Mouse (Mus musculus) limb, embryonic 11.5 days (tissue): ENCODE results near the gene Npas4. TPM values are rescaled to one million over a fixed set of nuclear protein-coding genes. Genes with fewer than 3 reads are reported as not detected.

ENCODE experiments used
- ATAC-seq: fragments of 200-750 bp; cut with Nextera tagmentation; 2 replicates; pipeline ENCODE4 v1.8.0; 2017; ENCODE audit warnings: low read depth; ENCODE audit not compliant: insufficient number of reproducible peaks, low FRiP score, low TSS enrichment
- DNase-seq: peaks from one replicate; pipeline ENCODE4 v3.0.0-alpha.2; 2015; ENCODE audit warnings: low spot score
- H3K27ac ChIP-seq: fragments of 300-500 bp; sonication (generic); replicated peaks from 2 replicates; pipeline ENCODE4 v1.5.1; 2014; ENCODE audit warnings: low read depth, mild to moderate bottlenecking, low read length
- H3K27me3 ChIP-seq: fragments of 300-500 bp; sonication (generic); 2 replicates; pipeline ENCODE4 v1.6.1; 2014; ENCODE audit warnings: mild to moderate bottlenecking, low read length, mixed read lengths; ENCODE audit not compliant: control insufficient read depth, insufficient read depth
- H3K36me3 ChIP-seq: fragments of 300-500 bp; sonication (generic); 2 replicates; pipeline ENCODE4 v1.6.1; 2014; ENCODE audit warnings: mild to moderate bottlenecking, low read length, moderate library complexity, mixed read lengths; ENCODE audit not compliant: control insufficient read depth, insufficient read depth
- H3K4me1 ChIP-seq: fragments of 300-500 bp; sonication (generic); 2 replicates; pipeline ENCODE4 v1.6.1; 2014; ENCODE audit warnings: low read length, mixed read lengths; ENCODE audit not compliant: control insufficient read depth, insufficient read depth
- H3K4me2 ChIP-seq: fragments of 300-500 bp; sonication (generic); 2 replicates; pipeline ENCODE4 v1.6.1; 2014; ENCODE audit warnings: low read depth, mild to moderate bottlenecking, moderate library complexity; ENCODE audit not compliant: severe bottlenecking
- H3K4me3 ChIP-seq: fragments of 300-500 bp; sonication (generic); 2 replicates; pipeline ENCODE4 v1.5.1; 2014; ENCODE audit warnings: low read depth, low read length
- H3K9ac ChIP-seq: fragments of 300-500 bp; sonication (generic); 2 replicates; pipeline ENCODE4 v1.6.1; 2014; ENCODE audit warnings: mild to moderate bottlenecking, low read length
- H3K9me3 ChIP-seq: fragments of 300-500 bp; sonication (generic); 2 replicates; pipeline ENCODE4 v1.6.1; 2016; ENCODE audit warnings: low read length; ENCODE audit not compliant: control insufficient read depth
- WGBS: fragments of 180-500 bp; shearing (Covaris S2); extraction: QIAGEN DNeasy Blood & Tissue Kit; methylation state at CpG from one replicate; pipeline ENCODE4 v1.1.7; 2014; 5-methylcytosine and 5-hydroxymethylcytosine counted together
- polyA plus RNA-seq: library from polyadenylated mRNA; unstranded; fragments of >200 nt; fragmentation: Nextera tagmentation; extraction: Ambion mirVana; gene quantifications from 2 replicates; pipeline ENCODE4 v1.2.1, GENCODE M21; 2014

The Npas4 gene
- polyA plus RNA-seq, 1 experiment from 2014 or later, result not detected

DNA sequence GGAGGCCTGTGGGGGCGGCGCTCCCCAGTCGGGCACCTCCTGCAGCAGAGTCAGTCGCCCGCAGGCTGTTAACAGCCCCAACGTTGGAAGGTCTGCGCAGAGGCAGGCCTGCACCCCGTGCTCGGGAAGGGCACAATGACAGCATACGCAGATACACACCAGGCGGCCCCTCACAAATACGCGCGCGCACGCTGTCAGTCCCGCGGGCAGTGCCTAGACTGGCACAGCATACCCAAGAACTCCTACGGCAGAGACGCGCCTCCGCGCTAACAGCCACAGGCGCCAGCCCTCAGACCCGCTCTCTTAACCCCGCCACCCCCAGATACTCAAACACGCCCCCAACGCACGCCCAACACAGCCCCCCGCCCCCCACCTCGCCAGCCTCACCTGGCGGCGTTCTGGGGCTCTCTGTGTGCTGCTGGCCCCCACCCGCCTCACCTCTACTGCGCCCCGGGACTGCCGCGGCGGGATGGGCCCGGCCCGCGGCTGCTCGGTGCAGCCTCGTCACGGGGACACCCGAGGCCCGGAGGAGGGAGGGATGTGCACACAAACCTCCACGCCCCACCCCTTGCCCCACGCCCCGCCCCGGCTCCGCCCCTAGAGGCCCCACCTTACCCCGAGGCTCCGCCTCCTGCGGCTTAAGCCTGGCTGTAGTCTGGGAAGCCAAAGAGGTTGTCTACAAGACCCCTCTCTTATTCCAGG, 47.4 kb downstream of the Npas4 start, which contains the start of gene Peli3:
TSS of gene Peli3 (minus strand) at position 577 of the 702 bp plus-strand sequence.
- peak; percentile 92 for ATAC-seq
- peak; percentile 89 for DNase-seq
- Histone ChIP-seq H3K27ac (no peak within 1 kb of the TSS), H3K36me3 (no peaks in the 10 kb centered on the region), H3K4me3 (peak within 1 kb of the TSS; percentile 67), H3K27me3 (0 out of 2 replicates have a peak, but pooled peaks cover 4% of the 10 kb centered on the region), H3K9me3 (no peaks in the 10 kb centered on the region), H3K4me1 (peaks cover 10% of the 10 kb centered on the region; the same call in 1 of the 2 replicates), H3K4me2 (peak within 1 kb of the TSS; percentile 94), H3K9ac (peak within 1 kb of the TSS; percentile 60)
- under 1% methylated on average over 51 of the region's 55 CpGs for WGBS

DNA sequence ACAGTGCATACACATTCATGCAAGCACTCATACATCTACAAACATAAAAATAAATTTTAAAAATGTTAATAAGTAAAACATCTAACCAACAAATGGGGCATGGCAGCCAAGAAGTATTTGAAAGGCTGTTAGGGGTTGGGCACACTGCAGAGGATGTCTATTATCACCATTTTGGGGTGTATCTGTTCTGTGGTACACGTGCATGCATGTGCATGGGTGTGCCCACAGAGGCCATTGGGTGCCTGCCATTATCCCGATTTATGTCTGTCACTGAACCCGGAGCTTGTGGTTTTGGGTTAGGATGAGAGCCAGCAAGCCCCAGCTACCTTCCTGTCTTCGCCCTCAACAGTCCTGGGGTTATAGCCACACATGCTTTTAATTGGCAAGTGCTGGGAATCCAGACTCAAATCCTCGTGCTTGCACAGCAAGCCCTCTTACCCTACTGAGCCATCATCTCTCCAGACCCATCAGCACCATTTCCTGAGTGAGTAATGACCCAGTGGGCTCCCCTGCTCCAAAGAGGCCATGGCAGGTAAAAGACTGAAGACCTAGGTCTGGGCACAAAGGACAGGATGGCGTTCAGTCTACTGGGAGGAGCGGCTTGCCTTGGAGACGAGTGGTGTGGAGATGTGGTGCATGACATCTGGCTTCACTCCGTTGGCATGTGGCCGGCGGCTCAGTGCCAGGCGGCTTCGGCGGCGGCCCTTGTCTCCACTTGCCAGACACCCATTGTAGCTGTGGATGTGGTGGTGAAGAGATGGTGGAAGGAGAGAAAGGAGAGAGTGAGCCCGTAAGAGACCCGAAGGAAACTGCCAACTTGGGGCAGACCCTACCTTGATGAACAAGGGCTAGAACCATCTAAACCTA, 52.4 kb downstream of the Npas4 start:
- H3K4me2 ChIP-seq, result no peak overlapping the region
- H3K9me3 ChIP-seq, result no peaks in the 10 kb centered on the region
- DNase-seq, result no peak
- no peaks in the 10 kb centered on the region for H3K36me3 ChIP-seq
- no peak overlapping the region for H3K27ac ChIP-seq
- ATAC-seq, result no peak
- no peak overlapping the region for H3K9ac ChIP-seq
- H3K4me1 ChIP-seq, result peaks cover 6% of the 10 kb centered on the region; the same call in 1 of the 2 replicates
- 0 out of 2 replicates have a peak, but pooled peaks cover 4% of the 10 kb centered on the region for H3K27me3 ChIP-seq
- H3K4me3 ChIP-seq, result no peak overlapping the region
- 82% methylated on average over 17 of the region's 17 CpGs for WGBS

DNA sequence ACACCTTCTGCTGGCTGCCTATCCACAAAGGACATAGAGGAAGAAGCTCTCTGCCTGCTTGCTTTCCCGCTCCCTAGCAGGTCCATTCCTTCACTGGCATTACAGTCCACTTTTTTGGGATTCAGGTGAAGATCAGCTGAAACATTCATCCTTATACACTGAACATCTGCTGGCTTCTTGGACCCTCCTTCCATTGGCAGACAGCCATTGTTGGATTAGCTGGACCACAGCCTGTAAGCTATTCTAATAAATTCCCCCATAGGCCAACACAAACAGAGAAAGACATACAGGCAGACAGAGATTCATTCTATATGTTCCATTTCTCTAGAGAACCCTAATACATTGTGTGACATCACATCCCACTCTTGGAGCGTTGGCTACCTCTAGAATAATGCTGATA, 53.2 kb downstream of the Npas4 start:
- Histone ChIP-seq H3K4me3 (no peak overlapping the region), H3K9ac (no peak overlapping the region), H3K27me3 (no peaks in the 10 kb centered on the region), H3K4me2 (no peak overlapping the region), H3K27ac (no peak overlapping the region), H3K9me3 (no peaks in the 10 kb centered on the region), H3K36me3 (no peaks in the 10 kb centered on the region), H3K4me1 (no peaks in the 10 kb centered on the region)
- DNase-seq, result no peak
- ATAC-seq, result no peak
- 94% methylated on average over 2 of the region's 2 CpGs for WGBS

Other genes starting within 250 kb of the Npas4 start
- gene Rbm4b, start 233.8 kb downstream of the Npas4 start, polyA plus RNA-seq, result 107 TPM in 2 replicates
- 105 and 109 TPM in 2 replicates for gene Rbm4, start 196.4 kb downstream of the Npas4 start, polyA plus RNA-seq
- 27.6 and 31.8 TPM in 2 replicates for gene Gm21992, start 178.7 kb downstream of the Npas4 start, polyA plus RNA-seq
- gene Rbm14, start 178.7 kb downstream of the Npas4 start, polyA plus RNA-seq, result 119 and 122 TPM in 2 replicates
- gene Ccs, start 151.0 kb downstream of the Npas4 start, polyA plus RNA-seq, result 46.8 and 48.0 TPM in 2 replicates
- gene Ccdc87, start 150.9 kb downstream of the Npas4 start, polyA plus RNA-seq, result not detected in 2 replicates
- gene Ctsf, start 135.2 kb downstream of the Npas4 start, polyA plus RNA-seq, result 17.7 and 20.2 TPM in 2 replicates
- 5.1 and 5.2 TPM in 2 replicates for gene Actn3, start 112.4 kb downstream of the Npas4 start, polyA plus RNA-seq
- 6.4 and 6.5 TPM in 2 replicates for gene Zdhhc24, start 111.6 kb downstream of the Npas4 start, polyA plus RNA-seq
- 4.3 and 4.9 TPM in 2 replicates for gene Bbs1, start 83.7 kb downstream of the Npas4 start, polyA plus RNA-seq
- 143 and 147 TPM in 2 replicates for gene Dpp3, start 62.0 kb downstream of the Npas4 start, polyA plus RNA-seq
- 1.6 and 1.9 TPM in 2 replicates for gene Peli3, start 47.2 kb downstream of the Npas4 start, polyA plus RNA-seq
- gene Mrpl11, start 28.2 kb downstream of the Npas4 start, polyA plus RNA-seq, result 170 and 182 TPM in 2 replicates
- gene Slc29a2, start 33.5 kb upstream of the Npas4 start, polyA plus RNA-seq, result 5.0 and 6.0 TPM in 2 replicates
- gene B4gat1, start 48.5 kb upstream of the Npas4 start, polyA plus RNA-seq, result 36.6 and 37.8 TPM in 2 replicates
- 1.7 and 2.0 TPM in 2 replicates for gene AC124502.3, start 48.6 kb upstream of the Npas4 start, polyA plus RNA-seq
- 52.6 and 61.2 TPM in 2 replicates for gene Brms1, start 51.0 kb upstream of the Npas4 start, polyA plus RNA-seq
- 1.3 and 1.6 TPM in 2 replicates for gene Rin1, start 60.2 kb upstream of the Npas4 start, polyA plus RNA-seq
- 41.1 and 45.6 TPM in 2 replicates for gene Cd248, start 77.8 kb upstream of the Npas4 start, polyA plus RNA-seq
- gene Tmem151a, start 95.2 kb upstream of the Npas4 start, polyA plus RNA-seq, result 1.1 and 2.2 TPM in 2 replicates
- gene Yif1a, start 98.2 kb upstream of the Npas4 start, polyA plus RNA-seq, result 68.5 and 71.2 TPM in 2 replicates
- gene Cnih2, start 108.2 kb upstream of the Npas4 start, polyA plus RNA-seq, result 33.8 and 36.3 TPM in 2 replicates
- 242 and 244 TPM in 2 replicates for gene Rab1b, start 116.8 kb upstream of the Npas4 start, polyA plus RNA-seq
- 21.2 and 23.8 TPM in 2 replicates for gene Klc2, start 128.2 kb upstream of the Npas4 start, polyA plus RNA-seq